Mouse (Mus musculus) layer of hippocampus, adult 2 months (tissue): ENCODE results near the gene Lyrm1. TPM values are rescaled to one million over a fixed set of nuclear protein-coding genes. Genes with fewer than 3 reads are reported as not detected.
A peak's percentile ranks its signal among the peaks of the same experiment; 100 is the strongest.

Experiments used
- DNase-seq, 2 experiments: peaks; one replicate each; pipeline ENCODE4 v3.0.0; 2022; ENCODE audit warnings: low spot score in 2 of 2
- H3K27ac ChIP-seq: fragments of 200-600 bp; 2 replicates; pipeline ENCODE4 v1.8.1; 2022
- H3K4me3 ChIP-seq: fragments of 200-600 bp; 2 replicates; pipeline ENCODE4 v1.8.1; 2022; ENCODE audit warnings: mild to moderate bottlenecking
- CTCF ChIP-seq: fragments of 200-600 bp; conservative IDR thresholded peaks from 2 replicates; pipeline ENCODE4 v1.8.1; 2022; ENCODE audit warnings: antibody characterized with exemption, mild to moderate bottlenecking, moderate library complexity
- total RNA-seq, 2 experiments: library from RNA; stranded (reverse); gene quantifications; 2 replicates each; pipeline ENCODE4 v1.2.3; 2021

The Lyrm1 gene
- total RNA-seq, 2 experiments from 2014 or later = 9.8 to 10.8 TPM

GRCm38 (mm10) chr7:119898247-119898856, 2.7 kb downstream of the Lyrm1 start:
- no peak for TF ChIP-seq CTCF
- Histone ChIP-seq H3K4me3 (no peak overlapping the region), H3K27ac (peak overlapping the region; percentile 21; the same call in 1 of the 2 replicates)
- no peak for DNase-seq

GRCm38 (mm10) chr7:119899386-119900057, 3.9 kb downstream of the Lyrm1 start:
- H3K4me3 ChIP-seq = no peak overlapping the region
- peak overlapping the region; percentile 12; the same call in 1 of the 2 replicates for H3K27ac ChIP-seq
- TF ChIP-seq CTCF = no peak
- DNase-seq = no peak

GRCm38 (mm10) chr7:119906523-119907215, 11.0 kb downstream of the Lyrm1 start:
- no peak for DNase-seq
- TF ChIP-seq CTCF = no peak
- Histone ChIP-seq H3K4me3 (no peak overlapping the region), H3K27ac (no peak overlapping the region)

- TF ChIP-seq CTCF = no peak
- no peak for DNase-seq
- Histone ChIP-seq H3K27ac (no peak overlapping the region), H3K4me3 (no peak overlapping the region)
These were observed 16.1 kb downstream of the Lyrm1 start for GRCm38 (mm10) chr7:119911727-119912126.

GRCm38 (mm10) chr7:119920457-119920856, 24.8 kb downstream of the Lyrm1 start:
- no peak for DNase-seq
- no peak overlapping the region for H3K4me3 ChIP-seq
- TF ChIP-seq CTCF = no peak
- no peak overlapping the region for H3K27ac ChIP-seq

GRCm38 (mm10) chr7:119921054-119921453, 25.4 kb downstream of the Lyrm1 start:
- TF ChIP-seq CTCF = no peak
- Histone ChIP-seq H3K4me3 (no peak overlapping the region), H3K27ac (no peak overlapping the region)
- no peak for DNase-seq

- no peak for DNase-seq
- H3K4me3 ChIP-seq = no peak overlapping the region
- no peak for TF ChIP-seq CTCF
- no peak overlapping the region for H3K27ac ChIP-seq
These were observed 33.3 kb downstream of the Lyrm1 start for GRCm38 (mm10) chr7:119928783-119929440.

GRCm38 (mm10) chr7:119936321-119936720, 40.7 kb downstream of the Lyrm1 start:
- Histone ChIP-seq H3K27ac (no peak overlapping the region), H3K4me3 (no peak overlapping the region)
- no peak for TF ChIP-seq CTCF
- DNase-seq = no peak

- DNase-seq = no peak
- no peak overlapping the region for H3K4me3 ChIP-seq
- TF ChIP-seq CTCF = no peak
- H3K27ac ChIP-seq = no peak overlapping the region
These were observed 41.4 kb downstream of the Lyrm1 start for GRCm38 (mm10) chr7:119937036-119937435.

- H3K27ac ChIP-seq = no peak overlapping the region; the same call in 1 of the 2 replicates
- no peak for DNase-seq
- no peak for TF ChIP-seq CTCF
- no peak overlapping the region for H3K4me3 ChIP-seq
These were observed 45.9 kb downstream of the Lyrm1 start for GRCm38 (mm10) chr7:119941569-119941968.

GRCm38 (mm10) chr7:119954047-119954446, 58.4 kb downstream of the Lyrm1 start:
- no peak for TF ChIP-seq CTCF
- no peak for DNase-seq
- Histone ChIP-seq H3K4me3 (no peak overlapping the region), H3K27ac (no peak overlapping the region)

- no peak for TF ChIP-seq CTCF
- H3K4me3 ChIP-seq = no peak overlapping the region
- no peak for DNase-seq
- H3K27ac ChIP-seq = no peak overlapping the region
These were observed 61.8 kb downstream of the Lyrm1 start for GRCm38 (mm10) chr7:119957421-119957820.

- H3K4me3 ChIP-seq = no peak overlapping the region
- peak in 1 of 2 experiments; percentile 39 for DNase-seq
- H3K27ac ChIP-seq = no peak overlapping the region
- TF ChIP-seq CTCF = no peak
These were observed 63.4 kb downstream of the Lyrm1 start for GRCm38 (mm10) chr7:119959091-119959490.
